Mouse (Mus musculus) R1 (cell line): ENCODE data around the gene Arf4.

Source experiments
- DNase-seq: peaks from one replicate; pipeline ENCODE4 v3.0.0-alpha.2; 2018; ENCODE audit warnings: low read depth, low spot score

Arf4 gene

DNA sequence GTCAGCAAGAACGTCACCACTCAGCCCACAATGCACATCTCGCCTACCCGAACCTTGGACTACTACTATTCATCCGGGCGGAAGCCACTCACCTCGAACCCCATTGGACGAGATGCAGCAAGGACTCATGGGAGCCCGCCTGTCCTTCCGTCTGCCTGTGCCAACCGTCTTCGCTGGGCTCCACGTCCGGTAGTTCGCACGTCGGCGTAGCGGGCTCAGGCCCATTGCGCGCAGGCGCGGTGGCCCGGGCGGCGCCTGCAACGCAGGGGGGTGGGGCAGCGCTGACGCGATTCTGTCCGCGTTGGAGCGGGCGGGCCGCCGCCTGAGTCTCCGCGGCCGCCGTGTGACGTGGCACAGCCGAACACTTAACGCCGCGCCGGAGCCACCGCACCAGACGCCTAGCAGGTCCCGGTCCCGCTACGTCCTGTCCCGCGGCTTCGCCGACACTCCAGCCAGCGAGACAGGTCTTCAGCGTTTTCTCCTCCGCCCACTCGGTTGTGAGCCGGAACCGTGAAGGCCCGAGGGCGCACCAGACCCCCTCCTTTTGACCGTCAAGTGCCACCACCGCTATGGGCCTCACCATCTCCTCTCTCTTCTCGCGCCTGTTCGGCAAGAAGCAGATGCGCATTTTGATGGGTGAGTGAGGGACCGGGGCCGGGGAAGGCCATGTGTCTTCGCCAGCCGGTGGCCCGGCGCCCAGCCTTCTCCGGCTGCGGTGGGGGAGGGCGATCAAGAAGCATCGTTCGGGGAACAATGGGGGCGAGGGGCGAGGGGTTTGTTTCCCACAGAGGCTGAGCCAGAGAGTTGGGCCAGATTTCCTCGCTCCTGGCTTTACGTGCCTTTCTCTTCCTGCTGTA is at the start of gene Arf4:
TSS of gene Arf4 (plus strand) at position 224 of the 857 bp plus-strand sequence.
- peak; percentile 99 for DNase-seq

- DNase-seq, result no peak
These were observed 46.5 kb upstream of the Arf4 start for GRCm38 (mm10) chr14:26591353-26591752.

DNA sequence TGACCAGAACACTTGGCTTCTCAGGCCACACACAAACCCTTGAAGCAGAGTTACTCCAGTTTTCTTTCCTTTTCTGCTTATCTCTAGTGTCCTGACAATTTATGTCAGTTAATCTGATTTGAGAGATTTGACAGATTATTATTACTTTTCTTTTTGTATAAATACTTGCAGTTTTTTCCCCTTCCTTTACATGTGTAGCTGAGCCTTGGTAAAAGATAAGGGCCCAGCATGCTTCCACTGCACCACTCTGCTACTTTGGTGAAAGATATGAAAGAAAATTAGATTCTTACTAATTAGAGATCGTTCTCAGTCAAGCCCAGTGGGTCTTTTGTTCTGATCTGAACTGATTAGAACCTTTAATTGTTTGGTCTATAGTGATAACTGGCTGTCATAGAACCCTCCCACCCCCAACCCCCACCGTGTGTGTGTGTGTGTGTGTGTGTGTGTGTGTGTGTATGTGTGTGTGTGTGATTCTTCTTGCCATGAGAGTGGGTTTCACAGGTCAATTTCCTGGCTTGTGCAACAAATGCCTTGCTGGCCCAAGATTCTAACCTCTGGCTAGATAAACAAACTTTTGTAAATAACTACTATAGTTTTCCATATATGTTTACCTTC is 44.5 kb upstream of the Arf4 start:
- DNase-seq, result no peak

- peak; percentile 55 for DNase-seq
These were observed 42.7 kb upstream of the Arf4 start for GRCm38 (mm10) chr14:26595167-26595566.

DNA sequence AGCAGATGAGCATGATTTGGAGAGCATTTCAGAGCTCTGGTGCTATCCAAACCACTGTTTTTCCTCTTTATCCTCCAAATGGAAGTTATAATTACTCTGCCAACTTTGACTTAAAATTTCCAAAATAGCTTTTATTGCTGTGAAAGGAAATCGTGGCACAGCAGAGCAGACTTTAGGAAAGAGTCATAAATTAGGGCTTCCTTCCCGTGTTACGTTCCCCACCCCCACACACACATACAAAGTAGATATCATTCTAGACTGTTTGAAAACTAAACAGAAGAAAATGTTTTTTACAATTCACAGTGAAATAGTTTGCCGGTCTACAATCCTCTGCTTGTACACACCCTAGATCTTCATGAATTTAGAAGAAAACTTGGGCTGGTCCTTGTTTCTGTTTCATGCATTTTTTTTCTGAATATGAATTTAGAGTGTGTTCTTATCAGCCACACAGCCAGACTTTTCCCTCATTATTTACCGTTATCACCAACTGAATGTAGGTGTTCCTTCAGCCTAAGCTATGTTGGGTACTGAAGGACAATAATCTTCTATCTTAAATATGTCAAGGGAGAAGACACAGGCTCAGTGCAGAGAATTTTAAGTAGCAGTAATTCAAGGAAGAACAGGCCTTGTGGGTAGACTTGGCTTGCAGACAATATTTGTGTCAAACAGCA is 42.0 kb upstream of the Arf4 start:
- DNase-seq, result no peak

GRCm38 (mm10) chr14:26605354-26605753 is 32.5 kb upstream of the Arf4 start:
- peak; percentile 92 for DNase-seq

GRCm38 (mm10) chr14:26609674-26610073 is 28.2 kb upstream of the Arf4 start:
- DNase-seq, result no peak

GRCm38 (mm10) chr14:26610689-26611088 is 27.2 kb upstream of the Arf4 start:
- DNase-seq, result no peak

- no peak for DNase-seq
These were observed 12.6 kb upstream of the Arf4 start for GRCm38 (mm10) chr14:26625301-26625700.

DNA sequence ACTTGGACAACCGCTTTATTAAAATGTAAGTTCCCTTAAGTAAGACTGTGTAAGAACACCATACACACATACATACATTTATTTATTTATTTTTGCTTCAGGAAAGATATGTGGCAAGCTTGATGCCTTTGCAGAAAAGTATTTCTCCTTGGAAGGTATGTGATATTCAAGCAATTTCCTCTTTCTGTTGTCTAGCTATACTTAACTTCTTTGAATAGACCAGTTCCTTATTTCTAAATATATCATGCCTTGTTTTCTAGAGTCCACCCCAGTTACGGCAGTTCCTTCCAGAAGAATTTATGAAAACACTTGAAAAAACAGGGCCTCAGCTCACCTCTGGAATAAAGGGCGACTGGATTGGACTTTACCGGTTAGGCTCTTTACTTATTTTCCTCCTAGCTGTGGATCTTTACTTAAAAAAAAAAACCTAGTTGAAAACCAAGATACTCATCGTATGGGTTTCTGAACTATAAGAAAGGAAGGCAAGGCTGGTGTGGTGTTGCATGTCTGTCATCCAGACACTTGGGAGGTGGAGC is 11.2 kb upstream of the Arf4 start:
- DNase-seq, result no peak

DNA sequence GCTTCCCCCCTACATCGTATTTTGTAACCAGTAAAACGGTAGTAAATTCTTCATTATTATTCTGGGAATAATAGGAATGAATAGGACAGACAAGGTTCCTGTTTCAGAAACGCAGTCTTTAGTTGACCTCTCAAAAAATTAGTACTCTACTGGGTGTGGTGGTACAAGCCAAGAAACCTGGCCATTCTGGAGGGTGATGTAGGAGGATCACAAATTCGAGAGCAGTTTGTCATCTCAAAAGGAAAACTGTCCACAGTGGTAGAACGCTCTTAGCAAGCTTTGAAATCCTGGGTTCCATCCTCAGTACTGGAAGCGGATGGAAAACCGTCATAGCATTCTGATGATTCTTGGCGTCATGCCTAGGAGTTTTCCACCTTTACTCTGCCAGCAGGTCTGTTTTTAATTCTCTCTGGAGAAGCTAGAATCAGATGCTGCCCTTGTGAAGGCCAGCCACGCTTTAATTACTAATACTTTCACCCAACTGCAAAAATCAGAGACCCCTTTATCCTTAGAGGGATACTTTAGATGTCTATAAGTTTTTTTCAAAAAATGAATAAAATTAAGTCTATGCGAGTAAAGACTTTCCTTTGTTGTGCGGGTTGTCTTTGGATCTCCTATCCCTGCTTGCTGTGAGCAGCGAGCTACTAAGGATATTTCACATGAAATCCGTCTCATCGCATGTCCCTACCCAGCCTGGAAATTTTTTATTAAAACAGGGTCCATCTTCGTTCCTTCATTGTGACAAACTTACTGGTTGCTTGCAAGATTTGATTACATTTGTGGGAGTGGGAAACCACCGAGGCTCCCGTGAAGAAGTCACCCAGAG is 636 bp upstream of the Arf4 start:
- DNase-seq, result no peak

DNA sequence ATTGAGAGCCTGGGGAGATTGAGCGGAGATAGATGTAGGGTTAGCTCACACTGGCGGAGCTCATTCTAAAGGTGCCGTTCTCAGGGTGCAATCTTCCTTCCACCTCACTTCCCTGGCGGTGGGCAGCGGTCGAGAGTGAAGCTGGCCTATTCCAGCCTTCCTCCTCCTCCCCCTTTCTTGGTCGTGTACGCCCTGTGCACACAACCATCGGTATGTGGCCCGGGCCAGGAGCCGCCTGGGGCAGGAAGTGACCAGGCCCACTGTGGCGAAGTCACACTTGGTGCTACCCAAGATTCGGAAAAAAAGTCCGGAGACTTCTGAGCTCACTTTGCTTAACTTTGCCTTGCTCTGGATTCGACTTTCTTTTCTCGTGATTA is 822 bp downstream of the Arf4 start:
- peak; percentile 75 for DNase-seq

GRCm38 (mm10) chr14:26639251-26639650 is 1.4 kb downstream of the Arf4 start:
- no peak for DNase-seq

GRCm38 (mm10) chr14:26639961-26640360 is 2.1 kb downstream of the Arf4 start:
- peak; percentile 40 for DNase-seq

DNA sequence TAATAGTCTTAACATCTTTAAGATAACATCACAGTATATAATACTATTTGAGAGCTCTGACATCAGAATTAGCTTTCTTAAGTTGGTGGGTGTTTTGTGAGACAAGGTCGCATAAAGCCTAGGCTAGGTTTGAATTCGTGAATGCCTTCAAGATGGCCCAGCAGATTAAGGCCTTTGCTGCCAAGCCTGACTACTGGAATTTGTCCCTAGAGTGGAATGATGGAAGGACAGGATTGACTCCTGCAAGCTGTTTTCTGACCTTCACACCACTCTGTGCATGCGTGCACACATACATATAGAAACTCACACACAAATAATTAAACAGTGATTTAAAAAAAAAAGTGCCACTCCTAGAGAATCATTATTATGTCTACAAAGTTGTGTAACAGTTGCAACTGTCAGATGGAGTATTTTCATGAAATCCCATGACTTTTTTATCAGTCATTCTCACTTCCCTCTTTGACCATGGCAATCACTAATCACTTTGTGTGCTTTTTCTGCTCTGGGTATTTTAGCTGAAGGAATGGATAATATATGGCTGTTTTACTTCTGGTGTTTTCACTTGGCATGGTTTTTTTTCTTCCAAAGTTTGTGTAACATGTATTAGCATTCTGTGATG is 5.2 kb downstream of the Arf4 start:
- peak; percentile 13 for DNase-seq

DNA sequence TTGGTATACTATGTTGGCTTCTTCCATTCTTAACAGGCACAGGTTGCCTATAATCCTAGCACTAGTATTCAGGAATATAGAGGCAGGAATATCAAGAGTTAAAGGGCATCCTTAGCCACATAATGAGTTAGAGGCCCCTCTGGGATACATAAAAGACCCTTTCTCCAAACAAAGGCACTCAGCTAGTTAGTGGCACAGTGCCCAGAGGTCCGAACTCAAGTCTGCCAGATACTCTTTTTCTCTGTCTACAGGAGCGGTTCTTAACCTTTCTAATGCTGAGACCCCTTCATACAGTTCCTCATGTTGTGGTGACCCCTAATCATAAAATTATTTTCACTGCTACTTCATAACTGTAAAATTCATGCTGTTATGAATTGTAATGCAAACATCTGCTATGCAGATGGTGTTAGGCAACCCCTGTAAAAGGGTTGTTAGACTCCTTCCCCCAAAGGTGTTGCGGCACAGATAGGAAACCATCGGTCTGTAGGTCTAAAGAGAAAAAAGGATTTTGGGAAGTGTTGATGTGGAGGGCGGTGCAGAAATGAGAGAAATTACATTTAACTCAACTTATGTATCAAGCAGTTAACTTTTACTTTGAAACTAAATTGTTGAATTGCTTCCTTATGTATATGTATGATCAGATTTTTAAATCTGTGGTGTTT is 8.2 kb downstream of the Arf4 start:
- no peak for DNase-seq

DNA sequence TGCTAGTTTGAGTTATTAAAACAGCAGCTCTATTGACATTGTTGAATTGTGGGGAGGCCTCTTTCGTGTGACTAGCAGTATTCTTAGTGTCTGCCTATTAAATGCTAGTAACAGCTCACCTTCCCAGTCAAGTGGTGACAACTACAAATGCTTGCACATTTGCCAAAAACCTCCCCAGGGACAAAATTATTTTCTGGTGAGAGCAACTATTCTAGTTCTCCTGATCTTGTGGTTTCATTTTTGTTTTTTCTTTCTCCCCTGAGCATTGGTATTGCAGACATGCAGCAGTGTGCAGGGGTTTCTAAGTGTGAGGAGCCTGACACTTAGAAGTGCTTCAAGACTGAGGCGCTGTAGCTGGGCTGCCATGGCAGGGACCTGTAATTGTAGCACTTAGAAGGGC is 9.9 kb downstream of the Arf4 start:
- no peak for DNase-seq

DNA sequence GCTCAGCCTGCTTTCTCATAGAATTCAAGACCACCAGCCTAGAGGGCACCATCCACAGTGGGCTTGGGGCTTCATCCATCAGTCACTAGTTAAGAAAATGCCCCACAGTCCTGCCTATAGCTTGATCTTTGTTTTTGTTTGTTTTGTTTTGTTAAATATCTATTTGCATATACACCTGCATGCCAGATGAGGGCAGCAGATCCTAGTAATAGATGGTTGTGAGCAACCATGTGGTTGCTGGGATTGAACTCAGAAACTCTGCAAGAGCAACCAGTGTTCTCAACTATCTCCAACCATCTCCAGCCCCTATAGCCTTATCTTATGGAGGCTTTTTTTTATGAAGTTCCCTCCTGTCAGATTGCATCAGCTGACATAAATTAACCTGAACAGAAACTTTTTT is 14.0 kb downstream of the Arf4 start:
- DNase-seq, result peak; percentile 68

- no peak for DNase-seq
These were observed 20.3 kb downstream of the Arf4 start for GRCm38 (mm10) chr14:26658178-26658577.

GRCm38 (mm10) chr14:26660233-26660632 is 22.4 kb downstream of the Arf4 start:
- no peak for DNase-seq

GRCm38 (mm10) chr14:26662016-26662415 is 24.1 kb downstream of the Arf4 start:
- no peak for DNase-seq
